8 mouse cellular contexts compared by ENCODE assay signal in the genomic region with DNA sequence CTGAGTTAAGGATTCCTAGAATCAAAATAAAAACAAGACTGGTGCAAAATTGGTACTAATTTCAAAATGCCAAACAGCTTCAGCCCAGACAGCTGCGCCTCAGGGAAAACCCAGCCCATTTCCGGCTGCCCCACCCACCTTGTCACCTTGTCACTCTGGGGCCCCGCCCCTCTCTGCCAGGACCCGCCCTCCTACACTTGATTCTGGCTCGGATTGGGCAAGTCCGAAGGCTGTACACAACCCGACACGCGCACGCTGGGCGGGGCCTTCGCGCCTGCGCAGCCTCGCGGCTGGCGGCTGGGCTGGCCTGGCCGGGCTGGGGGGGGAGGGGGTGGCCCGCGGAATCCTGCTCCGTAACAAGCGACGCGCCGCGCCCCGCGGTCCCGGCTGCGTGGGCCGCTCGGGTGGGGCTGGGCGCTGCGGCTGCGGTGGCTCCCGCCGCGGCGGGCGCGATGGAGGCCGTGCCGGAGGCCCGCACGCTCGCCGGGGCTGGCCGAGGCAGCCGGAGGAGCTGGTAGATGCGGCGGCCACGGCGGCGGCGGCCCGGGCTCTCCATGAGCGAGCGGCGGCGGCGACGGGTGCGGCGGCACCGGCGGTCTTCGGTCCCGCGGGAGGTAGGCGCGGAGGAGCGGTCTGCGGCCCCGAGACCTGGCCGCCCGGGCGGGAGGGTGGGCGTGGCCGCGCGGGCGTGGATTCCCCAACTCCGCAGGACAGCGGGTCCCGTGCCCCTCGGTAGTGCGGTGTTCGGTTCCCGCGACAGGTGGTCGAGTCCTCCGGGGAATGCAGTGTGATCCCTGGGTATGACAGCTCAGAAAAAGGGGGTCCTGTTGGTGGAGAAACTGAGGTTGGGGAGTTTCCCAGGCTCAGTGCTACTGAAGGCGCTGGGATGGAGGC. TPM values are rescaled to one million over a fixed set of nuclear protein-coding genes. Genes with fewer than 3 reads are reported as not detected.
A peak's percentile ranks its signal among the peaks of the same experiment; 100 is the strongest.
DNase-seq lines count a peak whose midpoint lies in the region; ATAC-seq and TF ChIP-seq lines count a peak whose summit lies in the region.

A gene (plus strand): TSS at position 329 of the 894 bp plus-strand sequence.

- TF ChIP-seq POLR2A in heart, adult 2 months (IDR thresholded peaks at IDR 0.05; ENCODE audit: insufficient read depth, low read depth, low read length): no peak

- H3K4me2 ChIP-seq in embryonic facial prominence, embryonic 14.5 days (ENCODE audit: low read depth, low read length): peak within 1 kb of the TSS; percentile 80
- peak within 1 kb of the TSS; percentile 81 for H3K4me2 ChIP-seq in limb, embryonic 13.5 days (replicated peaks)
- H3K4me2 ChIP-seq in midbrain, embryonic 16.5 days (ENCODE audit: low read length): peak within 1 kb of the TSS; percentile 77

- H3K27ac ChIP-seq in embryonic facial prominence, embryonic 14.5 days (replicated peaks; ENCODE audit: low read depth, low read length): peak within 1 kb of the TSS; percentile 71
- peak within 1 kb of the TSS; percentile 65 for H3K27ac ChIP-seq in heart, adult 2 months
- H3K27ac ChIP-seq in limb, embryonic 13.5 days: no peak within 1 kb of the TSS
- peak within 1 kb of the TSS; percentile 82 for H3K27ac ChIP-seq in midbrain, embryonic 16.5 days (ENCODE audit: low read length)

- no peaks in the 10 kb centered on the region for H3K9me3 ChIP-seq in embryonic facial prominence, embryonic 14.5 days (ENCODE audit: control insufficient read depth, low read length)
- no peaks in the 10 kb centered on the region for H3K9me3 ChIP-seq in limb, embryonic 13.5 days
- H3K9me3 ChIP-seq in midbrain, embryonic 16.5 days (replicated peaks; ENCODE audit: control insufficient read depth, low read length, poor library complexity, severe bottlenecking): no peaks in the 10 kb centered on the region

- TF ChIP-seq EP300 in heart, adult 2 months (IDR thresholded peaks at IDR 0.05; ENCODE audit: insufficient read depth, low read depth, low read length): 0 out of 2 replicates have a peak, but pooled peaks have one; percentile 39

- ATAC-seq in embryonic facial prominence, embryonic 14.5 days (ENCODE audit: low read depth): peak; percentile 100
- ATAC-seq in limb, embryonic 13.5 days (ENCODE audit: low FRiP score, low read depth): peak; percentile 100
- ATAC-seq in midbrain, embryonic 16.5 days: peak; percentile 100

- 0 out of 2 replicates have a peak, but pooled peaks cover 7% of the 10 kb centered on the region for H3K36me3 ChIP-seq in embryonic facial prominence, embryonic 14.5 days (ENCODE audit: control insufficient read depth, insufficient read depth, low read length)
- H3K36me3 ChIP-seq in heart, adult 2 months (ENCODE audit: control insufficient read depth, insufficient read depth, low read length): no peaks in the 10 kb centered on the region
- peaks cover 9% of the 10 kb centered on the region; the same call in 1 of the 2 replicates for H3K36me3 ChIP-seq in limb, embryonic 13.5 days
- H3K36me3 ChIP-seq in midbrain, embryonic 16.5 days (ENCODE audit: control insufficient read depth, insufficient read depth, low read length): no peaks in the 10 kb centered on the region; the same call in 1 of the 2 replicates

- H3K4me1 ChIP-seq in embryonic facial prominence, embryonic 14.5 days (ENCODE audit: control insufficient read depth, insufficient read depth, low read length): no peaks in the 10 kb centered on the region
- no peaks in the 10 kb centered on the region for H3K4me1 ChIP-seq in heart, adult 2 months (ENCODE audit: control insufficient read depth, insufficient read depth, low read length)
- H3K4me1 ChIP-seq in limb, embryonic 13.5 days: no peaks in the 10 kb centered on the region
- peaks cover 11% of the 10 kb centered on the region for H3K4me1 ChIP-seq in midbrain, embryonic 16.5 days (ENCODE audit: control insufficient read depth, insufficient read depth, low read length)

- peak; percentile 90 for DNase-seq in 3T3-L1 (ENCODE audit: low read depth, low spot score)
- peak; percentile 86 to 91 for DNase-seq in adrenal gland, postnatal 4 days (ENCODE audit: low spot score in 2 of 2)
- peak; percentile 98 for DNase-seq in embryonic facial prominence, embryonic 14.5 days (ENCODE audit: low spot score)
- DNase-seq in heart, adult 2 months: peak; percentile 95 to 97
- peak; percentile 95 to 97 for DNase-seq in kidney, adult 8-10 months
- peak; percentile 82 to 95 for DNase-seq in spleen, postnatal 10 days (ENCODE audit: low spot score in 2 of 2)

- intact Hi-C loops in heart, adult 2 months (cut with DNase I): loop anchor here (2.0 to 5.0 kb wide), 2 partner anchors 47 to 254 kb away; a partner anchor contains a TSS

- peak within 1 kb of the TSS; percentile 86 for H3K4me3 ChIP-seq in embryonic facial prominence, embryonic 14.5 days (ENCODE audit: low read depth, low read length)
- peak within 1 kb of the TSS; percentile 79 for H3K4me3 ChIP-seq in heart, adult 2 months
- peak within 1 kb of the TSS; percentile 84 for H3K4me3 ChIP-seq in limb, embryonic 13.5 days
- peak within 1 kb of the TSS; percentile 89 for H3K4me3 ChIP-seq in midbrain, embryonic 16.5 days (ENCODE audit: low read depth, low read length)

- H3K9ac ChIP-seq in embryonic facial prominence, embryonic 14.5 days (ENCODE audit: low read depth, low read length): peak within 1 kb of the TSS; percentile 84
- H3K9ac ChIP-seq in heart, adult 2 months (ENCODE audit: low read depth, low read length): peak within 1 kb of the TSS; percentile 77
- peak within 1 kb of the TSS; percentile 88 for H3K9ac ChIP-seq in limb, embryonic 13.5 days
- H3K9ac ChIP-seq in midbrain, embryonic 16.5 days (ENCODE audit: low read depth, low read length): peak within 1 kb of the TSS; percentile 84

- H3K27me3 ChIP-seq in embryonic facial prominence, embryonic 14.5 days (replicated peaks; ENCODE audit: control insufficient read depth, insufficient read depth, low read length): no peaks in the 10 kb centered on the region
- H3K27me3 ChIP-seq in heart, adult 2 months (ENCODE audit: control insufficient read depth, insufficient read depth, low read length): no peaks in the 10 kb centered on the region
- H3K27me3 ChIP-seq in limb, embryonic 13.5 days: no peaks in the 10 kb centered on the region
- H3K27me3 ChIP-seq in midbrain, embryonic 16.5 days (ENCODE audit: control insufficient read depth, insufficient read depth, low read depth, low read length): no peaks in the 10 kb centered on the region

- TF ChIP-seq CTCF in heart, adult 2 months (IDR thresholded peaks at IDR 0.05): no peak

- WGBS in embryonic facial prominence, embryonic 14.5 days: 1% methylated on average over 21 of the region's 93 CpGs
- 4% methylated on average over 86 of the region's 93 CpGs for WGBS in heart, adult 2 months
- under 1% methylated on average over 61 of the region's 93 CpGs for WGBS in limb, embryonic 13.5 days
- 0% methylated on average over 59 of the region's 93 CpGs for WGBS in midbrain, embryonic 16.5 days

- H3K79me2 ChIP-seq in heart, adult 2 months (replicated peaks; ENCODE audit: control insufficient read depth, insufficient read depth, low read length): no peaks in the 10 kb centered on the region

RNA-seq across cellular contexts. Expression of the gene that starts here (rescaled TPM):
- 10 to 100 TPM in 1 of 2 experiments, 1 to 10 TPM in 1; 8.7 to 10.3 TPM for total RNA-seq in adrenal gland, postnatal 4 days (2021)
- 4.0 and 5.3 TPM in 2 replicates for polyA plus RNA-seq in embryonic facial prominence, embryonic 14.5 days (2014; fragmentation: Nextera tagmentation; extraction: Ambion mirVana)
- 1 to 10 TPM; 3.0 TPM for total RNA-seq in heart, adult 2 months (2021)
- 1.5 and 2.5 TPM in 2 replicates for polyA plus RNA-seq in heart, adult 2 months (2012; rRNA removed)
- 3.4 and 5.9 TPM in 2 replicates for polyA plus RNA-seq in limb, embryonic 13.5 days (2015; fragmentation: Nextera tagmentation; extraction: Ambion mirVana)
- polyA plus RNA-seq in midbrain, embryonic 16.5 days (2015; fragmentation: Nextera tagmentation; extraction: Ambion mirVana): 2.3 and 2.5 TPM in 2 replicates
